Mouse (Mus musculus) limb, embryonic 12.5 days (tissue): ENCODE measurements at regions not wholly inside any gene's neighbourhood (a gene's known extent, or its start where the extent isn't known, plus 50 kb on each side); places are given as distances from the start of the nearest gene placed in this dataset.

Experiments
- ATAC-seq: fragments of 200-750 bp; cut with Nextera tagmentation; 2 replicates; pipeline ENCODE4 v1.8.0; 2017; ENCODE audit warnings: low read depth, moderate TSS enrichment; ENCODE audit not compliant: insufficient number of reproducible peaks, insufficient read depth, low FRiP score, low TSS enrichment
- H3K27ac ChIP-seq: fragments of 300-500 bp; sonication (generic); 2 replicates; pipeline ENCODE4 v1.5.1; 2016; ENCODE audit warnings: mild to moderate bottlenecking, moderate library complexity
- H3K27me3 ChIP-seq: fragments of 300-500 bp; sonication (generic); 2 replicates; pipeline ENCODE4 v1.6.1; 2016; ENCODE audit warnings: mild to moderate bottlenecking, moderate library complexity
- H3K36me3 ChIP-seq: fragments of 300-500 bp; sonication (generic); 2 replicates; pipeline ENCODE4 v1.6.1; 2016; ENCODE audit warnings: mild to moderate bottlenecking, moderate library complexity
- H3K4me1 ChIP-seq: fragments of 300-500 bp; sonication (generic); replicated peaks from 2 replicates; pipeline ENCODE4 v1.6.1; 2016
- H3K4me2 ChIP-seq: fragments of 300-500 bp; sonication (generic); 2 replicates; pipeline ENCODE4 v1.6.1; 2016; ENCODE audit warnings: mild to moderate bottlenecking, moderate library complexity
- H3K4me3 ChIP-seq: fragments of 300-500 bp; sonication (generic); replicated peaks from 2 replicates; pipeline ENCODE4 v1.5.1; 2016; ENCODE audit warnings: mild to moderate bottlenecking
- H3K9ac ChIP-seq: fragments of 300-500 bp; sonication (generic); replicated peaks from 2 replicates; pipeline ENCODE4 v1.6.1; 2016; ENCODE audit warnings: mild to moderate bottlenecking, moderate library complexity
- H3K9me3 ChIP-seq: fragments of 300-500 bp; sonication (generic); 2 replicates; pipeline ENCODE4 v1.6.1; 2016; ENCODE audit warnings: mild to moderate bottlenecking, moderate library complexity
- whole genome bisulfite sequencing: fragments of 180-500 bp; shearing (Covaris S2); methylation state at CpG from one replicate; pipeline ENCODE4 v1.1.7; 2016; 5-methylcytosine and 5-hydroxymethylcytosine counted together

- Histone ChIP-seq H3K36me3 (no peaks in the 10 kb centered on the region), H3K9ac (no peak overlapping the region), H3K4me2 (no peak overlapping the region), H3K9me3 (no peaks in the 10 kb centered on the region), H3K4me3 (no peak overlapping the region), H3K27ac (no peak overlapping the region), H3K27me3 (no peaks in the 10 kb centered on the region; the same call in 1 of the 2 replicates), H3K4me1 (no peaks in the 10 kb centered on the region)
- no peak for ATAC-seq
- WGBS: 90% methylated on average over 5 of the region's 5 CpGs
These were observed 75.3 kb upstream of the Spdye4c start for GRCm38 (mm10) chr2:128515701-128516100.

- Histone ChIP-seq H3K4me2 (no peak overlapping the region), H3K27ac (no peak overlapping the region), H3K4me1 (no peaks in the 10 kb centered on the region), H3K9me3 (no peaks in the 10 kb centered on the region), H3K4me3 (no peak overlapping the region), H3K36me3 (no peaks in the 10 kb centered on the region), H3K27me3 (no peaks in the 10 kb centered on the region; the same call in 1 of the 2 replicates), H3K9ac (no peak overlapping the region)
- 80% methylated on average over 9 of the region's 9 CpGs for WGBS
- ATAC-seq: no peak
These were observed 74.3 kb upstream of the Spdye4c start for GRCm38 (mm10) chr2:128516694-128517093.

GRCm38 (mm10) chr2:128518142-128518541 is 72.9 kb upstream of the Spdye4c start:
- Histone ChIP-seq H3K36me3 (no peaks in the 10 kb centered on the region), H3K4me1 (no peaks in the 10 kb centered on the region), H3K4me3 (no peak overlapping the region), H3K27ac (no peak overlapping the region), H3K9me3 (no peaks in the 10 kb centered on the region), H3K4me2 (no peak overlapping the region), H3K27me3 (no peaks in the 10 kb centered on the region; the same call in 1 of the 2 replicates), H3K9ac (no peak overlapping the region)
- no peak for ATAC-seq
- WGBS: 90% methylated on average over 3 of the region's 3 CpGs

DNA sequence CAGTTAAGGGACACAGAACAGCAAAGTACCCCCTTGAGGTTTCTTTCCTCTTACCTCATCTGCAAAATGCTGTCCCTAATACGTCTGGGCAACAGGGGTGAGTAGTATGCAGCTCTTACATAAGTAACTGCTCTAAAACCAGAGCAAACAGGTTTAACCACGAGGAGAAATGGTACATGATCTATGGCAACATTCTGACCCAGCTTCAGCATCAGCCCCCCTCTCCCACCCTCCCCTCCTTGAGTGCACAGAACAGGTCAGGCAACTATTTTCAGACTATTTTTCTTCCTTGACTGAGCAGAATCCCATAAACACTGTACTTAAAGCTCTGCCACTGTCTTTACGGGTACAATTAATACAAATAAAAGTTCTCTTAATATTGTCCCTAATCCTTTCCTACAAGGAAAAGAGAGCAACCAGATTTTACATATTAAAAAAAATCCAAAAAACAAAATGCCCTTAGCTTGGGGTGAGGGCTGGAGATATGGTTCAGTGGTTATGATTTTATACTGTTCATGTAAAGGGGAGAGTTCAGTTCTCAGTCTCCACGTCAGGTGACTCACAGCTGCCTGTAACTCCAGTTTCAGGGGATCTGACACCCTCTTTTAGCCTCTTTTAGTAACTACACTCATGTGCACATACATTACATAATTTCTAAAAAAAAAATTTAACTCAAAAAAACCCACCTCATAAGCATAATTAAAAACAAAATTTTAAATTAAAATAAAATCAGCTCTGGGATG is 69.1 kb upstream of the Spdye4c start:
- no peak overlapping the region for H3K27ac ChIP-seq
- ATAC-seq: no peak
- no peaks in the 10 kb centered on the region for H3K9me3 ChIP-seq

GRCm38 (mm10) chr2:128523425-128524108 is 67.4 kb upstream of the Spdye4c start:
- no peak for ATAC-seq
- no peak overlapping the region for H3K9ac ChIP-seq
- H3K27me3 ChIP-seq: no peaks in the 10 kb centered on the region
- H3K4me1 ChIP-seq: peaks cover 5% of the 10 kb centered on the region; the same call in 1 of the 2 replicates
- H3K9me3 ChIP-seq: no peaks in the 10 kb centered on the region
- 60% methylated on average over 4 of the region's 4 CpGs for WGBS
- no peaks in the 10 kb centered on the region for H3K36me3 ChIP-seq
- H3K4me2 ChIP-seq: no peak overlapping the region
- H3K27ac ChIP-seq: no peak overlapping the region
- no peak overlapping the region for H3K4me3 ChIP-seq

More for the DNA sequence above, 69.1 kb upstream of the Spdye4c start:
- Histone ChIP-seq H3K4me1 (peaks cover 5% of the 10 kb centered on the region; the same call in 1 of the 2 replicates), H3K27me3 (no peaks in the 10 kb centered on the region), H3K9ac (no peak overlapping the region), H3K4me3 (no peak overlapping the region), H3K4me2 (no peak overlapping the region), H3K36me3 (no peaks in the 10 kb centered on the region)
- 52% methylated on average over 4 of the region's 4 CpGs for WGBS

DNA sequence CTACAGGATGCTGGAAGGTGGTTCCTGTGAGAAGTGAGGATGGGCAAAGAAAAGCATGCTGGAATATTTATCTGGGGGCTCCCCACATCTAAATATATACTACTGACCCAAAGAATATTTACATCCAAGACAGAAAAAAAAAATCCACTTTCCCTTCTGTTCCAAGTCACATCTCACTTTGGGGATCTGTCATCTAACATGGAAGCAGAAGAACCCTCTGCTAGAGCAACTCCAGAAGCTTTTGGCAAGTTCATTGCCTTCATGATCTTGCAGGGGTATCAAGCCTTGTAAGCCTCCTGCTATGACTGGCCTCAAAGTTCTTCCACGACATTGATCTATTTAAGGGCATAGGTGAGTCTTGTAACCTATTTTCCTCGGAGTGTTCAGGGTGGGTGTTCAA is 64.9 kb upstream of the Spdye4c start:
- no peak overlapping the region for H3K4me3 ChIP-seq
- H3K36me3 ChIP-seq: no peaks in the 10 kb centered on the region
- no peaks in the 10 kb centered on the region for H3K27me3 ChIP-seq
- H3K9me3 ChIP-seq: no peaks in the 10 kb centered on the region
- WGBS: 78% methylated on average over 2 of the region's 2 CpGs
- no peak overlapping the region for H3K27ac ChIP-seq
- H3K9ac ChIP-seq: no peak overlapping the region
- ATAC-seq: no peak
- H3K4me2 ChIP-seq: no peak overlapping the region
- H3K4me1 ChIP-seq: peaks cover 5% of the 10 kb centered on the region; the same call in 1 of the 2 replicates

DNA sequence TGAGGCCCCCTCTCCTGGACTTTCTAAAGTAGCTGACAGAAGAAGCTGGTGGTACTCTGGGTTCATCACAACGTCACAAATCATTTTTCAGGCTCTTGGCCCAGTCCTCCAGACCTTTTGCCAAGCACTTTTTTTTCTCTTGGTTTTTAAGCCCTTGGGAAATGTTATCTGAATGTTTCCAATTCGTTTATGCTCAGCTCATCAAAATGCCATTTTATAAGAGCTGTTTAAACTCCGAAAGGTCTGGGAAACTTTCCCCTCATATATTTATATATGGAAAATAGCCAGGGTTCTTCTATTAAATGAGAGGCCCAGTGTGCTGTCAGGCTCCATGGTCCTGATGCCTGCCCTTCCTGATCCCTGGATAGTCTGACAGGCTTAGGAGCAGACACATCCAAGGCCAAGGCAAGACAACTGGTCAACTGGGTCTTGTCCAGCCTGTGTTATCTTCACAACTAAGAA is 64.1 kb upstream of the Spdye4c start:
- H3K9me3 ChIP-seq: no peaks in the 10 kb centered on the region
- no peak overlapping the region for H3K27ac ChIP-seq
- H3K4me2 ChIP-seq: no peak overlapping the region
- no peaks in the 10 kb centered on the region for H3K36me3 ChIP-seq
- WGBS: 65% methylated on average over 3 of the region's 3 CpGs
- no peak for ATAC-seq
- peaks cover 5% of the 10 kb centered on the region; the same call in 1 of the 2 replicates for H3K4me1 ChIP-seq
- H3K27me3 ChIP-seq: no peaks in the 10 kb centered on the region
- no peak overlapping the region for H3K4me3 ChIP-seq
- H3K9ac ChIP-seq: no peak overlapping the region

- WGBS: 81% methylated on average over 3 of the region's 3 CpGs
- no peak overlapping the region for H3K4me2 ChIP-seq
- no peak overlapping the region for H3K4me3 ChIP-seq
- no peak overlapping the region for H3K9ac ChIP-seq
- peaks cover 10% of the 10 kb centered on the region; the same call in 1 of the 2 replicates for H3K9me3 ChIP-seq
- no peaks in the 10 kb centered on the region for H3K27me3 ChIP-seq
- no peaks in the 10 kb centered on the region for H3K36me3 ChIP-seq
- no peak for ATAC-seq
- no peaks in the 10 kb centered on the region for H3K4me1 ChIP-seq
- no peak overlapping the region for H3K27ac ChIP-seq
These were observed 54.7 kb upstream of the Spdye4c start for GRCm38 (mm10) chr2:128536294-128536693.

DNA sequence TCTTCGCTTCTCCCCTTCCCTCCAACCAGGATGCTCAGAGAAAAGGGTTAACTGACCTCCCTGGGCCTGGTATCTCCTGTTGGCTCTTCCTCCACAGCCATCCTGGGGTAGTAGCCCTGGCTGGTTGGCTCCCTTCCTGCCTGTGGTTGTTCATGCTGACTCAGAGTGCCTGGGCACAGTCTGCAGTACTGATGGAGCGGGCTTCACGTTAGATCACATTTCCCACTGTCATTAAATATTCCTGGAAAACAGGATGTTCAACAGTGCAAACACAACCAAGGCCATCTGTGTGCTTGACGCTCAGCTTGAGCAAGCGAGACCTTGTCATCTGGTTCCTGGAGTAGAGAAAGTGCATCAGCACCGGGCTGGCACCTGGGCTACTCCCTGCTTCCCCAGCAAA is 53.6 kb upstream of the Spdye4c start:
- Histone ChIP-seq H3K27me3 (no peaks in the 10 kb centered on the region), H3K4me2 (no peak overlapping the region), H3K4me3 (no peak overlapping the region), H3K27ac (no peak overlapping the region), H3K9ac (no peak overlapping the region), H3K9me3 (peaks cover 10% of the 10 kb centered on the region; the same call in 1 of the 2 replicates), H3K4me1 (no peaks in the 10 kb centered on the region), H3K36me3 (no peaks in the 10 kb centered on the region)
- 83% methylated on average over 6 of the region's 6 CpGs for WGBS
- ATAC-seq: no peak

- no peak overlapping the region for H3K4me3 ChIP-seq
- WGBS: 88% methylated on average over 8 of the region's 8 CpGs
- no peaks in the 10 kb centered on the region for H3K36me3 ChIP-seq
- H3K27ac ChIP-seq: no peak overlapping the region
- peaks cover 2% of the 10 kb centered on the region for H3K4me1 ChIP-seq
- H3K9me3 ChIP-seq: 0 out of 2 replicates have a peak, but pooled peaks cover 3% of the 10 kb centered on the region
- H3K27me3 ChIP-seq: no peaks in the 10 kb centered on the region
- H3K4me2 ChIP-seq: no peak overlapping the region
- ATAC-seq: no peak
- H3K9ac ChIP-seq: no peak overlapping the region
These were observed 52.3 kb upstream of the Spdye4c start for GRCm38 (mm10) chr2:128538736-128539135.
